Mouse (Mus musculus): ENCODE data around the gene Rerg. TPM values are rescaled to one million over a fixed set of nuclear protein-coding genes. Genes with fewer than 3 reads are reported as not detected.

The Rerg gene
- polyA plus RNA-seq, 1 experiment, result 9.2 TPM

GRCm38 (mm10) chr6:137155196-137156137, 14.8 kb downstream of the Rerg start:
- Histone ChIP-seq H3K4me3 (replicated peaks; ENCODE audit: extremely low read depth, low read depth, low read length) (no peak overlapping the region), H3K4me1 (ENCODE audit: control insufficient read depth, insufficient read depth, low read length) (no peaks in the 10 kb centered on the region)
- TF ChIP-seq POLR2A (IDR thresholded peaks at IDR 0.05; ENCODE audit: borderline replicate concordance, extremely low read depth, low read depth, low read length) (no peak), CTCF (IDR thresholded peaks at IDR 0.05; ENCODE audit: insufficient read depth, low read length) (no peak)
- DNase-seq, result no peak
- 73% methylated on average over 26 of the region's 26 CpGs for WGBS

- 85% methylated on average over 14 of the region's 14 CpGs for WGBS
Observed at GRCm38 (mm10) chr6:137153021-137153420, 17.3 kb downstream of the Rerg start.

GRCm38 (mm10) chr6:137151015-137151414, 19.3 kb downstream of the Rerg start:
- no peak for DNase-seq
- no peaks in the 10 kb centered on the region for H3K4me1 ChIP-seq (ENCODE audit: control insufficient read depth, insufficient read depth, low read length)
- no peak for TF ChIP-seq POLR2A (IDR thresholded peaks at IDR 0.05; ENCODE audit: borderline replicate concordance, extremely low read depth, low read depth, low read length)
- no peak for TF ChIP-seq CTCF (IDR thresholded peaks at IDR 0.05; ENCODE audit: insufficient read depth, low read length)
- no peak overlapping the region for H3K4me3 ChIP-seq (replicated peaks; ENCODE audit: extremely low read depth, low read depth, low read length)
- WGBS, result 72% methylated on average over 2 of the region's 2 CpGs

More at GRCm38 (mm10) chr6:137153021-137153420, 17.3 kb downstream of the Rerg start:
- DNase-seq, result no peak
- TF ChIP-seq CTCF (IDR thresholded peaks at IDR 0.05; ENCODE audit: insufficient read depth, low read length) (no peak), POLR2A (IDR thresholded peaks at IDR 0.05; ENCODE audit: borderline replicate concordance, extremely low read depth, low read depth, low read length) (no peak)
- Histone ChIP-seq H3K4me1 (ENCODE audit: control insufficient read depth, insufficient read depth, low read length) (no peaks in the 10 kb centered on the region), H3K4me3 (replicated peaks; ENCODE audit: extremely low read depth, low read depth, low read length) (no peak overlapping the region)

GRCm38 (mm10) chr6:137149833-137150232, 20.5 kb downstream of the Rerg start:
- H3K4me1 ChIP-seq (ENCODE audit: control insufficient read depth, insufficient read depth, low read length), result no peaks in the 10 kb centered on the region; the same call in 1 of the 2 replicates
- 70% methylated on average over 4 of the region's 4 CpGs for WGBS
- TF ChIP-seq POLR2A (IDR thresholded peaks at IDR 0.05; ENCODE audit: borderline replicate concordance, extremely low read depth, low read depth, low read length) (no peak), CTCF (IDR thresholded peaks at IDR 0.05; ENCODE audit: insufficient read depth, low read length) (no peak)
- H3K4me3 ChIP-seq (replicated peaks; ENCODE audit: extremely low read depth, low read depth, low read length), result no peak overlapping the region
- no peak for DNase-seq

- TF ChIP-seq POLR2A (IDR thresholded peaks at IDR 0.05; ENCODE audit: borderline replicate concordance, extremely low read depth, low read depth, low read length) (no peak), CTCF (IDR thresholded peaks at IDR 0.05; ENCODE audit: insufficient read depth, low read length) (no peak)
- WGBS, result 95% methylated on average over 2 of the region's 2 CpGs
- H3K4me1 ChIP-seq (ENCODE audit: control insufficient read depth, insufficient read depth, low read length), result peaks cover 5% of the 10 kb centered on the region
- DNase-seq, result no peak
- no peak overlapping the region for H3K4me3 ChIP-seq (replicated peaks; ENCODE audit: extremely low read depth, low read depth, low read length)
Observed at GRCm38 (mm10) chr6:137146910-137147309, 23.4 kb downstream of the Rerg start.

GRCm38 (mm10) chr6:137145611-137146010, 24.7 kb downstream of the Rerg start:
- Histone ChIP-seq H3K4me1 (ENCODE audit: control insufficient read depth, insufficient read depth, low read length) (peaks cover 5% of the 10 kb centered on the region), H3K4me3 (replicated peaks; ENCODE audit: extremely low read depth, low read depth, low read length) (no peak overlapping the region)
- DNase-seq, result no peak
- TF ChIP-seq POLR2A (IDR thresholded peaks at IDR 0.05; ENCODE audit: borderline replicate concordance, extremely low read depth, low read depth, low read length), result no peak
- TF ChIP-seq CTCF (IDR thresholded peaks at IDR 0.05; ENCODE audit: insufficient read depth, low read length), result no peak
- 46% methylated on average over 11 of the region's 11 CpGs for WGBS

GRCm38 (mm10) chr6:137144958-137145535, 25.2 kb downstream of the Rerg start:
- WGBS, result 24% methylated on average over 11 of the region's 11 CpGs
- TF ChIP-seq POLR2A (IDR thresholded peaks at IDR 0.05; ENCODE audit: borderline replicate concordance, extremely low read depth, low read depth, low read length), result no peak
- TF ChIP-seq CTCF (IDR thresholded peaks at IDR 0.05; ENCODE audit: insufficient read depth, low read length), result no peak
- Histone ChIP-seq H3K4me3 (replicated peaks; ENCODE audit: extremely low read depth, low read depth, low read length) (no peak overlapping the region), H3K4me1 (ENCODE audit: control insufficient read depth, insufficient read depth, low read length) (peaks cover 5% of the 10 kb centered on the region)
- no peak for DNase-seq

- Histone ChIP-seq H3K4me1 (ENCODE audit: control insufficient read depth, insufficient read depth, low read length) (peaks cover 5% of the 10 kb centered on the region), H3K4me3 (replicated peaks; ENCODE audit: extremely low read depth, low read depth, low read length) (no peak overlapping the region)
- DNase-seq, result no peak
- TF ChIP-seq POLR2A (IDR thresholded peaks at IDR 0.05; ENCODE audit: borderline replicate concordance, extremely low read depth, low read depth, low read length) (no peak), CTCF (IDR thresholded peaks at IDR 0.05; ENCODE audit: insufficient read depth, low read length) (no peak)
- 37% methylated on average over 10 of the region's 10 CpGs for WGBS
Observed at GRCm38 (mm10) chr6:137144526-137144840, 25.8 kb downstream of the Rerg start.

- no peak for DNase-seq
- Histone ChIP-seq H3K4me1 (ENCODE audit: control insufficient read depth, insufficient read depth, low read length) (peaks cover 7% of the 10 kb centered on the region), H3K4me3 (replicated peaks; ENCODE audit: extremely low read depth, low read depth, low read length) (no peak overlapping the region)
- TF ChIP-seq CTCF (IDR thresholded peaks at IDR 0.05; ENCODE audit: insufficient read depth, low read length) (no peak), POLR2A (IDR thresholded peaks at IDR 0.05; ENCODE audit: borderline replicate concordance, extremely low read depth, low read depth, low read length) (no peak)
- 55% methylated on average over 7 of the region's 7 CpGs for WGBS
Observed at GRCm38 (mm10) chr6:137143818-137144525, 26.3 kb downstream of the Rerg start.
